Mouse (Mus musculus) midbrain, embryonic 14.5 days (tissue): ENCODE results near the gene D5Ertd579e. TPM values are rescaled to one million over a fixed set of nuclear protein-coding genes. Genes with fewer than 3 reads are reported as not detected.

Experiments
- polyA plus RNA-seq: library from polyadenylated mRNA; unstranded; fragments of >200 nt; fragmentation: Nextera tagmentation; extraction: Ambion mirVana; gene quantifications from 2 replicates; pipeline ENCODE4 v1.2.1, GENCODE M21; 2014

D5Ertd579e gene
- polyA plus RNA-seq, 1 experiment from 2014 or later = 53.7 TPM

Other genes with a start within 250 kb of the D5Ertd579e start
- gene Grpel1, start 231.0 kb downstream of the D5Ertd579e start, polyA plus RNA-seq = 45.4 and 46.6 TPM in 2 replicates
- gene Tada2b, start 211.7 kb downstream of the D5Ertd579e start, polyA plus RNA-seq = 7.0 and 7.1 TPM in 2 replicates
- 3.0 and 3.1 TPM in 2 replicates for gene Ccdc96, start 211.4 kb downstream of the D5Ertd579e start, polyA plus RNA-seq
- 69.3 and 81.0 TPM in 2 replicates for gene Tbc1d14, start 102.7 kb downstream of the D5Ertd579e start, polyA plus RNA-seq
- gene Bloc1s4, start 52.6 kb upstream of the D5Ertd579e start, polyA plus RNA-seq = 28.6 and 28.8 TPM in 2 replicates
- 355 and 360 TPM in 2 replicates for gene Mrfap1, start 100.7 kb upstream of the D5Ertd579e start, polyA plus RNA-seq
- gene Man2b2, start 134.6 kb upstream of the D5Ertd579e start, polyA plus RNA-seq = 7.8 and 10.3 TPM in 2 replicates
- gene Ppp2r2c, start 172.5 kb upstream of the D5Ertd579e start, polyA plus RNA-seq = 38.3 and 44.6 TPM in 2 replicates